Mouse (Mus musculus) lung, embryonic 16.5 days (tissue): ENCODE results near the gene Kirrel3. TPM values are rescaled to one million over a fixed set of nuclear protein-coding genes. Genes with fewer than 3 reads are reported as not detected.

ENCODE experiments used
- ATAC-seq: fragments of 200-750 bp; cut with Nextera tagmentation; 2 replicates; pipeline ENCODE4 v1.8.0; 2017; ENCODE audit warnings: low read depth, mild to moderate bottlenecking, moderate library complexity
- H3K27ac ChIP-seq: fragments of 300-500 bp; sonication (generic); 2 replicates; pipeline ENCODE4 v1.5.1; 2014; ENCODE audit warnings: mild to moderate bottlenecking, control low read depth, low read length
- H3K27me3 ChIP-seq: fragments of 300-500 bp; sonication (generic); 2 replicates; pipeline ENCODE4 v1.6.1; 2014; ENCODE audit warnings: low read depth, low read length, mixed read lengths; ENCODE audit not compliant: control insufficient read depth, insufficient read depth
- H3K36me3 ChIP-seq: fragments of 300-500 bp; sonication (generic); 2 replicates; pipeline ENCODE4 v1.6.1; 2014; ENCODE audit warnings: low read length; ENCODE audit not compliant: control insufficient read depth, insufficient read depth
- H3K4me1 ChIP-seq: fragments of 300-500 bp; sonication (generic); replicated peaks from 2 replicates; pipeline ENCODE4 v1.6.1; 2014; ENCODE audit warnings: low read length, mixed read lengths; ENCODE audit not compliant: control insufficient read depth, insufficient read depth
- H3K4me2 ChIP-seq: fragments of 300-500 bp; sonication (generic); 2 replicates; pipeline ENCODE4 v1.6.1; 2014; ENCODE audit warnings: low read depth, low read length, control low read depth
- H3K4me3 ChIP-seq: fragments of 300-500 bp; sonication (generic); 2 replicates; pipeline ENCODE4 v1.5.1; 2014; ENCODE audit warnings: mild to moderate bottlenecking, low read length, control low read depth
- H3K9ac ChIP-seq: fragments of 300-500 bp; sonication (generic); 2 replicates; pipeline ENCODE4 v1.6.1; 2014; ENCODE audit warnings: low read length, control low read depth
- H3K9me3 ChIP-seq: fragments of 300-500 bp; sonication (generic); 2 replicates; pipeline ENCODE4 v1.6.1; 2016; ENCODE audit warnings: low read length; ENCODE audit not compliant: control insufficient read depth
- WGBS: fragments of 180-500 bp; shearing (Covaris S2); extraction: QIAGEN DNeasy Blood & Tissue Kit; methylation state at CpG from one replicate; pipeline ENCODE4 v1.1.7; 2014; 5-methylcytosine and 5-hydroxymethylcytosine counted together
- polyA plus RNA-seq: library from polyadenylated mRNA; unstranded; fragments of >200 nt; fragmentation: Nextera tagmentation; extraction: Ambion mirVana; gene quantifications from 2 replicates; pipeline ENCODE4 v1.2.1, GENCODE M21; 2015

Gene Kirrel3
- polyA plus RNA-seq, 1 experiment from 2014 or later: 1.2 TPM

DNA sequence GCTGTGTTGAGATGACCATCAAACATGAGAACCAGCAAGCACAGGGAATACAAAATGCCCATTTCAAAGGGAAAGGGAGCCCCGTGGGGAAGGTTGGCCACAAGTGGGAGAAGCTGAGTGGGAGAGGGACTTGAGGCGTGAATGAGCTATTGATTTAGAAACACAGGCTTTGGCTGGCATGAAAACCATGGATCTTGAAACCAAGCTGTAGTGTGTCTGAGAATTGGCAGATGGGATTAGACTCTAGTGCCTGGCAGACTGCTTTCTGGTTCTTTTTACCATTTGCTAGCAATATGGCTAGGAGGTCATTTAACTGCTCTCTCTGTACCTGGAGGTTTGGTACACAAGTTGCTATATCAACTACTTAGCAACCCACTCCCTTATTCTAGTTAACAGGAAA is 56.2 kb downstream of the Kirrel3 start:
- H3K9me3 ChIP-seq: no peaks in the 10 kb centered on the region
- H3K4me3 ChIP-seq: no peak overlapping the region
- H3K36me3 ChIP-seq: no peaks in the 10 kb centered on the region
- H3K4me2 ChIP-seq: no peak overlapping the region
- no peak overlapping the region for H3K9ac ChIP-seq
- 60% methylated on average over 2 of the region's 2 CpGs for WGBS
- ATAC-seq: no peak
- H3K27me3 ChIP-seq: no peaks in the 10 kb centered on the region
- H3K27ac ChIP-seq: no peak overlapping the region
- no peaks in the 10 kb centered on the region for H3K4me1 ChIP-seq

DNA sequence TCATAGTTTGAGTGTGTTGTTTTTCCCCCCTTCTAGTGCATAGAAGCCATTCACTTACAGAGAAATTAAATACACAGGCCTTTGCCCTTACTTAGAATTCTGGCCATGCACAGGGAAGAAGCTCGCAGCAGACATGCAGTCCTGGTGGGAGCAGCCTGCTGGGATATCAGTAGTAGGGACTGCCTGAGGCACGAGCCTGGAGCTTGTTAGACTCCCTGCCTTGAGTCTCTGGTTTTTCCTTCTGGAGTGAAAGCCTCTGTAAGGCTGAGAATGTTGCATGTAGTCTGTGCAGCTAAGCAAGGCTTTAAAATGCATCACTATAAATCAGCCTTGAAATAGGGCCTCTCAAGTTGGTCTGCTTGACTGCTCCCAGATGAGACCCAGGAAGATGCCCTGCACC is 70.0 kb downstream of the Kirrel3 start:
- Histone ChIP-seq H3K27me3 (no peaks in the 10 kb centered on the region), H3K36me3 (no peaks in the 10 kb centered on the region), H3K9ac (no peak overlapping the region), H3K9me3 (no peaks in the 10 kb centered on the region), H3K4me2 (no peak overlapping the region), H3K4me3 (no peak overlapping the region), H3K27ac (no peak overlapping the region), H3K4me1 (peaks cover 8% of the 10 kb centered on the region; the same call in 1 of the 2 replicates)
- no peak for ATAC-seq
- WGBS: 69% methylated on average over 2 of the region's 2 CpGs

DNA sequence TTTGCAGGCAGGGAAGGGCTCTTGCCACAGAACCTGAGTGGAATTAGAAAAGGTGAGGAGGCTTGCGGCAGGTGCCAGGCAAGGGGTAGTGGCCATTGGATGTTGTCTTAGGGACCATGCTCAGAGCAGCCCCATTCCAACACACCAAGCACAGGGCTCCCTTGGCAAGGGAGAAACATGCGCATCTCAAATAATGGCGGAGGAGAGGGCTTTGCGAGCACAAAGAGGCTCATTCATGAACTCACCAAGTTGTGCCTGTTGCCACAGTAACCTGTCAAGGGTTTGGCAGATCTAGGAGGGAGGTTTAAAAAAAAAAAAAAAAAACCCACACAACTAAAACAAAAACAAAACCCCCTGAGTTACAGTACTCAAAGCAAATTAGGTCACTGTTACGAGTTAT is 72.2 kb downstream of the Kirrel3 start:
- H3K9ac ChIP-seq: no peak overlapping the region
- no peak overlapping the region for H3K4me2 ChIP-seq
- peak overlapping the region; percentile 27; the same call in 1 of the 2 replicates for H3K27ac ChIP-seq
- no peaks in the 10 kb centered on the region for H3K9me3 ChIP-seq
- no peaks in the 10 kb centered on the region for H3K36me3 ChIP-seq
- peaks cover 11% of the 10 kb centered on the region; the same call in 1 of the 2 replicates for H3K4me1 ChIP-seq
- peak; percentile 76 for ATAC-seq
- 49% methylated on average over 5 of the region's 5 CpGs for WGBS
- no peak overlapping the region for H3K4me3 ChIP-seq
- no peaks in the 10 kb centered on the region for H3K27me3 ChIP-seq

DNA sequence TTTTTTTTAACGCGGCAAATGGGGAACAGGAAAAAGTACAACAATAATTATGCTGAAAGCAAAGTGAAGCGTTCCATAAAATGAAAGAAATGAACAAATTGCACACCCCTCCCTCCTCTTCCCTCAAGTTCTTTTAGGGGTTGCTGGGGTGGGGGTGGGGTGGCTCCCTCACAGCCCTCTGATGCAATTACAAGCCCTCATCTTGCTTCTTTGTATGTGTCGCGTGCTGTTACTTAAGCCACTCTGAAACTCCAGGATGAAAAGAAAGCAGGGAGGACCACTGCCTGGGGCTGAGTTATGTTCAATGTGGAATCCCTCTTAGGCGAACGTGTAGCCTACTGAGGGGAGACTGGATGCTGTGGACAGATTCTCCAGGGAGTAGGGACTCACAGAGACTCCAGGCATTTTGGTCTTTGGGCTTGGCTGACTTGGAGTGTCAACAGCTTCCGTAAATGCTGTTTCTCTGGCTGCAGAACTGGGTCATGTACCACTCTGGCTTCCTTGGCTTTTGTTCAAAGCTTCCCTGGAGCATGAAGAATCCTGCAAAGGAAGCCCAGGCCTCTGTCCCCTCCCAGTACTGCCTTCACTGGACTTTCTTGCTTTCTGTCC is 72.7 kb downstream of the Kirrel3 start:
- Histone ChIP-seq H3K9me3 (no peaks in the 10 kb centered on the region), H3K4me1 (peaks cover 11% of the 10 kb centered on the region; the same call in 1 of the 2 replicates), H3K4me3 (no peak overlapping the region), H3K27ac (peak overlapping the region; percentile 41), H3K9ac (no peak overlapping the region), H3K4me2 (no peak overlapping the region), H3K27me3 (no peaks in the 10 kb centered on the region), H3K36me3 (no peaks in the 10 kb centered on the region)
- WGBS: 45% methylated on average over 8 of the region's 8 CpGs
- peak; percentile 39; the same call in 1 of the 2 replicates for ATAC-seq

DNA sequence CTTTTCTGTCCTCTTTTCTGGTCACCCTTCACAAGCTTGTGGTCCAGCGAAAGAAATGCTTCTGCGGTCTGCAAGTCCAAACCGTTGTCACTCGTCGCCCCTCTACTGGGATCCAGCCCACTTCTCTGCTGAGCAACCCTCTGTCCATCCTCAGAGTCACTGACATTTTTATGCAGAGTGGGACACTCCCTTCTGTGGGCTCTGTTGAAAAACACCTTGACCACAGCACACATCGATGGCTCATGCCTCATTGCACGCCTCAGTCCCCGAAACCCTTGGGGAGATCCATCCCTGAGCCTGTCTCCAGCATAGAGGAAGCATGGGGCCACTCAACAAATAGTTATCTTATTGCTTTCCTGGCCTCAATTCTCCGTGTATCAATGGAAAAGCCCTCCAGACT is 73.4 kb downstream of the Kirrel3 start:
- no peak overlapping the region for H3K4me2 ChIP-seq
- no peaks in the 10 kb centered on the region for H3K9me3 ChIP-seq
- no peak overlapping the region for H3K27ac ChIP-seq
- no peaks in the 10 kb centered on the region for H3K36me3 ChIP-seq
- H3K4me1 ChIP-seq: peaks cover 11% of the 10 kb centered on the region; the same call in 1 of the 2 replicates
- 86% methylated on average over 9 of the region's 9 CpGs for WGBS
- ATAC-seq: no peak
- H3K9ac ChIP-seq: no peak overlapping the region
- H3K4me3 ChIP-seq: no peak overlapping the region
- no peaks in the 10 kb centered on the region for H3K27me3 ChIP-seq

GRCm38 (mm10) chr9:34561281-34561680 is 75.6 kb downstream of the Kirrel3 start:
- no peak for ATAC-seq
- no peak overlapping the region for H3K27ac ChIP-seq
- H3K4me3 ChIP-seq: no peak overlapping the region
- H3K4me2 ChIP-seq: no peak overlapping the region
- no peaks in the 10 kb centered on the region for H3K27me3 ChIP-seq
- no peaks in the 10 kb centered on the region for H3K9me3 ChIP-seq
- H3K4me1 ChIP-seq: peaks cover 11% of the 10 kb centered on the region; the same call in 1 of the 2 replicates
- no peak overlapping the region for H3K9ac ChIP-seq
- H3K36me3 ChIP-seq: no peaks in the 10 kb centered on the region
- WGBS: 22% methylated on average over 1 of the region's 1 CpGs

DNA sequence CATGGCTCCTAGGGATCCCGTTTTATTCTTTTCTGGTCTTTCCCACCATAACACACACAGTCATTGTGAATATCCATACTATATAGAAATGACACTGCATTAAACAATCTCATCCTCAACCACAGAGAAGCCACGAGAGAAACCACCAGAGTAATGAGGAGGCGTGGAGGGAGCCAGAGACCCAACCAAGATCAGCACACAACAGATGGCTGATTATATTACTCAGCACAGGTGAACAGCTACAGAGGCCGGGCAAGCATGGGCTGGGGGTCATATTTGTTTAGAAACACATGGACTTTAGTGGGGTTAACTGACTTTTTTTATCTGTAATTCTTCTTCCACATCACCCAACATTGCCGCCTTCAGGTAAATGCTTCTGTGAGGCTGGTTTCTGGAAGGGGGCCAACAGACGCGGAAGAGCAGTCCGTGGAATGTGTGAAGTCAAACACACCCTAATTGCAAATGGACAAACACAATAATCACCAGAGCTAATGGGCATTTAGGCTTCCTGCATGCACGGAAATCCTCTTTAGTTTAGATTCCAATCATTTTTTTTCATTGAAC is 76.8 kb downstream of the Kirrel3 start:
- Histone ChIP-seq H3K4me2 (no peak overlapping the region), H3K27me3 (no peaks in the 10 kb centered on the region), H3K27ac (no peak overlapping the region), H3K36me3 (no peaks in the 10 kb centered on the region), H3K4me3 (no peak overlapping the region), H3K9me3 (no peaks in the 10 kb centered on the region), H3K4me1 (peaks cover 11% of the 10 kb centered on the region; the same call in 1 of the 2 replicates), H3K9ac (no peak overlapping the region)
- 60% methylated on average over 9 of the region's 9 CpGs for WGBS
- ATAC-seq: no peak

DNA sequence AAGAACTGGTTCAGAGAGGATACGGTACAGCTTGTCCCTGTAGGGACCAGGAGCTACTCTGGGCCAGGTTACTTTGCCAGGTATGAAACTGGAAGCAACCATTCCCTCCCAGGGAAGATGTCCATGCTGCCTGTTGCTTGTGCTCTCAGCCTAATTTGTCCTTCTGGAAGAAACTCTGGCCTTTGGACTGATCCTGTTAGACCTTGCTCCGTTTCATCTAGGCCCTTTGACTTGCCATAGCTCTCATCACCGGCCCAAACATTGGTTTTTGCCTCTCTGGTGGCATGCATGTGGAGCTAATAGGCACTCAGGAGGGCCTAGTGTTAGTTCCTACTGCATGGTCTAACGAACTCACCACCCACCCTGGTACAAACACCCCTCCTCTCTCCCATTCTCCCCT is 88.2 kb downstream of the Kirrel3 start:
- 82% methylated on average over 4 of the region's 4 CpGs for WGBS
- Histone ChIP-seq H3K27me3 (no peaks in the 10 kb centered on the region), H3K9me3 (no peaks in the 10 kb centered on the region), H3K9ac (no peak overlapping the region), H3K4me2 (no peak overlapping the region), H3K4me1 (no peaks in the 10 kb centered on the region), H3K36me3 (no peaks in the 10 kb centered on the region), H3K27ac (no peak overlapping the region), H3K4me3 (no peak overlapping the region)
- ATAC-seq: no peak

GRCm38 (mm10) chr9:34574611-34575010 is 88.9 kb downstream of the Kirrel3 start:
- H3K9me3 ChIP-seq: no peaks in the 10 kb centered on the region
- 90% methylated on average over 6 of the region's 6 CpGs for WGBS
- no peak for ATAC-seq

More at GRCm38 (mm10) chr9:34574611-34575010, 88.9 kb downstream of the Kirrel3 start:
- Histone ChIP-seq H3K4me3 (no peak overlapping the region), H3K4me2 (no peak overlapping the region), H3K9ac (no peak overlapping the region), H3K27me3 (no peaks in the 10 kb centered on the region), H3K27ac (no peak overlapping the region), H3K4me1 (no peaks in the 10 kb centered on the region), H3K36me3 (no peaks in the 10 kb centered on the region)
